Mouse (Mus musculus) ES-E14 (cell line): ENCODE data around the gene Snrpb2. TPM values are rescaled to one million over a fixed set of nuclear protein-coding genes. Genes with fewer than 3 reads are reported as not detected.

Source experiments
- DNase-seq: peaks from one replicate; pipeline ENCODE4 v3.0.0-alpha.2; 2013; ENCODE audit warnings: low read depth, low spot score
- H3K27ac ChIP-seq: 2 replicates; pipeline ENCODE4 v1.5.1; 2012; ENCODE audit warnings: low read depth, mild to moderate bottlenecking, low read length, moderate library complexity, mixed read lengths; ENCODE audit not compliant: poor library complexity, insufficient read depth, severe bottlenecking
- H3K36me3 ChIP-seq: 2 replicates; pipeline ENCODE4 v1.6.1; 2012; ENCODE audit warnings: mild to moderate bottlenecking, low read length, moderate library complexity, mixed read lengths; ENCODE audit not compliant: control insufficient read depth, poor library complexity, insufficient read depth, severe bottlenecking
- H3K4me1 ChIP-seq, 2 experiments: fragments of 150-350 bp in 1 of 2; sonication (generic) in 1 of 2; 2 replicates each; pipeline ENCODE4 v1.6.1; 2012; ENCODE audit warnings: low read length in 2 of 2, mild to moderate bottlenecking in 1 of 2, mixed read lengths in 1 of 2; ENCODE audit not compliant: control insufficient read depth in 2 of 2, insufficient read depth in 2 of 2, poor library complexity in 1 of 2
- H3K4me3 ChIP-seq, 2 experiments: fragments of 150-350 bp in 1 of 2; sonication (generic) in 1 of 2; 2 replicates each; pipeline ENCODE4 v1.5.1; 2012; ENCODE audit warnings: low read length in 2 of 2, low read depth in 1 of 2, mild to moderate bottlenecking in 1 of 2, mixed read lengths in 1 of 2; ENCODE audit not compliant: insufficient read depth in 1 of 2, poor library complexity in 1 of 2, severe bottlenecking in 1 of 2
- H3K9ac ChIP-seq: 2 replicates; pipeline ENCODE4 v1.6.1; 2012; ENCODE audit warnings: low read depth, mild to moderate bottlenecking, low read length, mixed read lengths; ENCODE audit not compliant: poor library complexity, insufficient read depth, severe bottlenecking
- H3K9me3 ChIP-seq: fragments of 150-350 bp; sonication (generic); 2 replicates; pipeline ENCODE4 v1.6.1; 2012; ENCODE audit warnings: low read depth, mild to moderate bottlenecking, low read length; ENCODE audit not compliant: control insufficient read depth, insufficient read depth
- CHD2 ChIP-seq: IDR thresholded peaks from 2 replicates; pipeline ENCODE4 v1.6.1; 2014; ENCODE audit warnings: mild to moderate bottlenecking, low read depth, low read length, inconsistent platforms
- HCFC1 ChIP-seq: IDR thresholded peaks from 2 replicates; pipeline ENCODE4 v1.6.1; 2012; ENCODE audit warnings: low read length, inconsistent platforms, borderline replicate concordance; ENCODE audit not compliant: insufficient read depth
- MAFK ChIP-seq: IDR thresholded peaks from 2 replicates; pipeline ENCODE4 v1.6.1; 2014; ENCODE audit warnings: mild to moderate bottlenecking, low read depth, low read length, inconsistent platforms; ENCODE audit not compliant: insufficient read depth
- ZC3H11A ChIP-seq: IDR thresholded peaks from 2 replicates; pipeline ENCODE4 v1.6.1; 2012; ENCODE audit warnings: low read depth, mild to moderate bottlenecking, inconsistent platforms, low read length, borderline replicate concordance
- ZNF384 ChIP-seq: IDR thresholded peaks from 2 replicates; pipeline ENCODE4 v1.6.1; 2012; ENCODE audit warnings: low read depth, low read length, inconsistent platforms
- in situ Hi-C, 2 experiments: fragments of 600-800 bp; cut with MboI; formaldehyde crosslinking; loops; one replicate each; pipeline ENCODE4 v1.15.1; 2025; ENCODE audit warnings: low sequenced_read_pairs in 2 of 2, inconsistent platforms in 1 of 2; ENCODE audit not compliant: unreplicated experiment in 2 of 2
- total RNA-seq: library from RNA; depleted of rRNA; stranded (reverse); fragments of 300-350 nt; gene quantifications from 2 replicates; pipeline ENCODE4 v1.2.3, GENCODE M21; 2012; rRNA removed

Gene Snrpb2
- total RNA-seq, 1 experiment: 61.5 TPM

DNA sequence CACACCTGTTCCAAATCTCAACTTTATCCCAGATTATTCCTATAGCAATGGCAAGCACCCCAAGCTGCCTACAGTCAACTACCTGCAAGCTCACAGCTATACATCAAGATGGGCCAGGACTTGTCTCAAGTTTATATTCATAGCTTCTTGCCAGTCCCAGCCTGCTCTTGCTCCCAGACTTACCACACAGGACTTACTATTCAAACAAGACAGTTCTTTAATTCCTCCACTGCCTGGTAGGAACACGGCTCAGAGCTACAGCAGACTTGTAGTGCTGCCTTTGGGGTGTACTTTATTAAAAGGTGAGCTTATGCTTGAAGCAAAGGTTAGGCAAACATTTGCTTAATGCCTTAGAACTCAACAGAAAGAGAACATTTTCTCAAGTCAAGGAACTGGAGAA lies 34.3 kb downstream of the Snrpb2 start:
- no peaks in the 10 kb centered on the region for H3K9me3 ChIP-seq

DNA sequence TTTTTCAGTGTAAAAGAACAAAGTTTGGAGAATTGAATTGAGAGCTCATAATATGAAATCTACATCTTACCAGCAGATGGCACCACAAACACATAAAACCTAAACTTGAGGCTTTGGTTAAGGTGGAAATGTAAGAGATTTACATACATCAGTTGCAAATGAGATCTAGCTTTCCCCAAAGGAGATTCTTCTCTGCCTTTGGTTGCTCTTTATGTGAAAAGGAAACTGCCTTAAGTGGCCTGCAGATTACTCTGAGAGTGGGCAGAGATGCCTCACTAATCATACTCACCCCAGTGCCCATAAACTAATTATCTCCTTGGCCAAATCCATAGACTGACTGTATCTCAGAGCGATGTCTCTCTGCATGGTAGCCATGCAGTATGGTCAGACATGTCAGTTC lies 51.0 kb downstream of the Snrpb2 start:
- DNase-seq: peak; percentile 38
- TF ChIP-seq MAFK: no peak
- peak; percentile 62; the same call in 1 of the 2 replicates for TF ChIP-seq ZC3H11A
- H3K36me3 ChIP-seq: no peaks in the 10 kb centered on the region
- in situ Hi-C loops: loop anchor here in 1 of 2 experiments (10.0 kb wide), 1 partner anchor 671 kb away; no protein-coding TSS in a partner anchor
- no peak overlapping the region for H3K27ac ChIP-seq
- no peak overlapping the region for H3K4me3 ChIP-seq
- peaks cover 0 to 10% of the 10 kb centered on the region in 2 experiments; a peak in 2 of 4 replicates for H3K4me1 ChIP-seq
- no peak overlapping the region for H3K9ac ChIP-seq
- H3K9me3 ChIP-seq: no peaks in the 10 kb centered on the region

More for the DNA sequence above, 34.3 kb downstream of the Snrpb2 start:
- 0 out of 4 replicates have a peak, but pooled peaks cover 0 to 1% of the 10 kb centered on the region in 2 experiments for H3K4me1 ChIP-seq
- no peaks in the 10 kb centered on the region for H3K36me3 ChIP-seq
- no peak overlapping the region for H3K9ac ChIP-seq
- no peak for DNase-seq
- H3K4me3 ChIP-seq: no peak overlapping the region
- in situ Hi-C loops: no loop called here
- no peak for TF ChIP-seq MAFK
- TF ChIP-seq CHD2: no peak
- no peak for TF ChIP-seq HCFC1
- no peak for TF ChIP-seq ZC3H11A
- no peak for TF ChIP-seq ZNF384
- no peak overlapping the region for H3K27ac ChIP-seq

- in situ Hi-C loops: loop anchor here in 1 of 2 experiments (10.0 kb wide), 1 partner anchor 670 kb away; no protein-coding TSS in a partner anchor
- no peak overlapping the region for H3K4me3 ChIP-seq
- no peaks in the 10 kb centered on the region for H3K9me3 ChIP-seq
- DNase-seq: no peak
- no peaks in the 10 kb centered on the region for H3K36me3 ChIP-seq
- no peak overlapping the region for H3K9ac ChIP-seq
- no peak for TF ChIP-seq CHD2
- no peak overlapping the region for H3K27ac ChIP-seq
- H3K4me1 ChIP-seq: peaks cover 0 to 10% of the 10 kb centered on the region in 2 experiments; a peak in 2 of 4 replicates
These were observed 51.9 kb downstream of the Snrpb2 start for GRCm38 (mm10) chr2:143114716-143115115.

DNA sequence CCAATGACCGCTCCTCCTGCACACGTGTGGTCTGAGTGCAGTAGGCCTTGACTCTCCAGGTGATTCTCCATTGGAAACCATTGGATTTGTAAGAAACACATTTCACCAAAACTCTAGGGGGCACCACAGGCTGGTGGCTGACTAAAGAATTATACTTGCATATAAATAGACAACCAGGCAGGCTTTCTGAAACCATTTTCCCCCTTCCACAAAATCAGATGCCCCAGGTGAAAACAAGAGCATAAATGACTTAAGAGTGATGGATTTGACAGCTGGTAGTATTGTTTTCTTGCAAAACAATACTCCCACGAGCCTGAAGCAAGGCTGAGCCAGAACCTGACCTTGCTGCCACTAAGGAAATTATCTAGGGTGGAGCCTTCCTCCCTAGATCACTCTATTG lies 54.6 kb downstream of the Snrpb2 start:
- peak; percentile 70 for DNase-seq

GRCm38 (mm10) chr2:143118221-143118620 lies 55.4 kb downstream of the Snrpb2 start:
- H3K9ac ChIP-seq: no peak overlapping the region
- in situ Hi-C loops: loop anchor here in 1 of 2 experiments (10.0 kb wide), 1 partner anchor 667 kb away; no protein-coding TSS in a partner anchor
- TF ChIP-seq ZNF384 (no peak), ZC3H11A (no peak)
- peak overlapping the region; percentile 47; the same call in 1 of the 2 replicates for H3K27ac ChIP-seq
- H3K36me3 ChIP-seq: no peaks in the 10 kb centered on the region
- H3K4me3 ChIP-seq: no peak overlapping the region
- peaks cover 0 to 10% of the 10 kb centered on the region in 2 experiments; a peak in 2 of 4 replicates for H3K4me1 ChIP-seq
- DNase-seq: peak; percentile 31
- H3K9me3 ChIP-seq: no peaks in the 10 kb centered on the region

More for the DNA sequence above, 54.6 kb downstream of the Snrpb2 start:
- no peak for TF ChIP-seq ZNF384
- TF ChIP-seq CHD2: no peak
- no peak for TF ChIP-seq ZC3H11A
- no peak for TF ChIP-seq MAFK
- no peak for TF ChIP-seq HCFC1
- no peaks in the 10 kb centered on the region for H3K9me3 ChIP-seq
- H3K9ac ChIP-seq: no peak overlapping the region
- H3K4me1 ChIP-seq: peaks cover 0 to 10% of the 10 kb centered on the region in 2 experiments; a peak in 2 of 4 replicates
- H3K4me3 ChIP-seq: no peak overlapping the region
- H3K36me3 ChIP-seq: no peaks in the 10 kb centered on the region
- H3K27ac ChIP-seq: no peak overlapping the region; the same call in 1 of the 2 replicates
- in situ Hi-C loops: loop anchor here in 1 of 2 experiments (10.0 kb wide), 1 partner anchor 667 kb away; no protein-coding TSS in a partner anchor

Other genes with a start within 250 kb of the Snrpb2 start
- gene Kif16b, start 161.5 kb upstream of the Snrpb2 start, total RNA-seq: 10.5 and 12.8 TPM in 2 replicates
- gene Otor, start 15.4 kb downstream of the Snrpb2 start, total RNA-seq: not detected in 2 replicates